Mouse (Mus musculus): Measurements from ENCODE around the gene Lif. TPM values are rescaled to one million over a fixed set of nuclear protein-coding genes. Genes with fewer than 3 reads are reported as not detected.

The Lif gene
- total RNA-seq, 1 experiment from 2014 or later, result 0.12 TPM

DNA sequence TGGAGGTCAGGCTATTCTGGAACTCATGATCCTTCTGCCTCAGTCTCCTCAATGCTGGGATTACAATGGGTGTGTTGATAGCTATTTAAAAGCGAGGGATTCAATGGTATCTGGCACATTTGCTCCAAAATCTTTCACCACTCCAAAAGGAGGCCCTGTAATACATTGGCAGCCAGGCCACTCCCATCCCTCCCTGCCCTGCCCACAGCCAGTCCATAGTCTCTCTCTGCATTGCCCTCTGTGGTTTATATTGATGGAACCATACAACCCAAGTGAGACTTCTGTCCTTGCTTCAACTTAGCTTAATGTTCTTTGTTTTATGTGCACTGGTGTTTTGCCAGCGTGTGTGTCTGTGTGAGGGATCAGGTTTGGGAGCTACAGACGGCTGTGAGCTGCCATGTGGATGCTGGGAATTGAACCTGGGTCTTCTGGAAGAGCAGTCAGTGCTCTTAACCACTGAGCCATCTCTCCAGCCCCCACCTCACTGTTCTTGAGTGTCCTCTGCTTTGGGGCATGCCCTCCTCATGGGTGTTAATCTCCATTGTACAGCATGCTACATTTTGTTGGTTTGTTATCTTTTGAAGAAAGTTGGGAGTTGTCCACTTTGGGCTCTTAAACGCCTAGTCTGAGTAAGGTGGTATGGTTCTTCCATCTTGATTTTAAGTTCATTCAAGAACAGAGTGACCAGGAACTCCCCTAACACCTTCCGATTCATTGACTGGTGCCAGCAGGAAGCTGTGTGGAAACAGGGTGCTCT lies 30.6 kb upstream of the Lif start:
- ATAC-seq (ENCODE audit: extremely low read depth, insufficient number of reproducible peaks, low FRiP score, poor library complexity, severe bottlenecking), result no peak

DNA sequence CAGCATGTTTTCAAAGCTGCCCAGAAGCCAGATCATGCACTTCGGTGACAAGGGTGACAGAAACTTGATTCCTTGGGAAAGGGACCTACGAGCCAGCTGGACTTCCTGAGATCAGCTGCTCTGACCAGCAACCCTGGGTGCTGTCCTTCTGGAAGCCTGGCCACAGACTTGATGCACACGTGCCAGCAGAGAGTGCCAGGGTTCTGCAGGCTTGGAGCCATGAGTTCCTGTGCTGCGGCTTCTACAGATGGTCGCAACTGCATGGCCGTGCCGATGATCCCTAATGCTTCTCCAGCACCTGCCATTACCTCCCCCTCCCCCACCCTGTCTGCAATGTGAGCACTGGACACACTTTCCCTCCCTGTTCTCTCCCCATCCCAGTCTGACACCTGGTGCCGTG lies 28.9 kb upstream of the Lif start:
- ATAC-seq (ENCODE audit: extremely low read depth, insufficient number of reproducible peaks, low FRiP score, poor library complexity, severe bottlenecking), result no peak

DNA sequence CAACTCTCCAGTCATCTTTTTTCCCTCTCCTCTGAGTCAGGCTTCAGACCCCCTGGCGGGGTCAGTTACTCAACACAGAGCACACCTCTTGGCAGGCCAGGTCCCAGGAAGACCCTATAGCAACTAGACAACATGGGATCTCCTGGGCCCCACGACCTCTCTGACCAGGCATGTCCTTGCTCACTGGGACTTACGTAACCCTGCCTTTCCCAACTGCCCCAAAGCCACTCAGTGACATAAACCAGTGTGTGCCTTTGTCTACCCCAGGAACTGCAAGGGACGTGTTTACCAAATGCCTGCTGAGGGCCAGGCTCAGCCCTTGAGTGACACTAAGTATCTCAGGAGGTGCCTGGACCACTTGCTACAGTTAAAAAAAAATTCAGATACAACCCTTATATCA lies 27.5 kb upstream of the Lif start:
- ATAC-seq (ENCODE audit: extremely low read depth, insufficient number of reproducible peaks, low FRiP score, poor library complexity, severe bottlenecking), result peak; percentile 4; the same call in 1 of the 2 replicates

DNA sequence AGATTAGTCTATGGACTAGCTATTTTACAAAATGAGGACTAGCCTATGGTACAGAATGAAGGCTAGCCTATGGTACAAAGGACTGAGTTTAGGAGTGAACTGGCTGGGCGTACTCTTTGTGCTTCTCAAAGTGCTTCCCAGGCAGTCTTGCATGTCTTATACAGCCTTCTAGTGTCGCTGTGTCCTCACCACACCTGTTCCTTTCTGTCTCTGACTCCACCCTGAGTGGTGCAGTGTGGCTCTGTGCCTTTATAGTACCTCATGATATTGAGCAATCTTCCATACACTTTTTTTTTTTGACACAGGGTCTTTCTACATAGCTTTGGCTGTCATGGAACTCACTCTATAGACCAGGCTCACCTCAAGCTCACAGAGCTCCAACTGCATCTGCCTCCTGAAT lies 25.9 kb upstream of the Lif start:
- 0 out of 2 replicates have a peak, but pooled peaks have one; percentile 7 for ATAC-seq (ENCODE audit: extremely low read depth, insufficient number of reproducible peaks, low FRiP score, poor library complexity, severe bottlenecking)

DNA sequence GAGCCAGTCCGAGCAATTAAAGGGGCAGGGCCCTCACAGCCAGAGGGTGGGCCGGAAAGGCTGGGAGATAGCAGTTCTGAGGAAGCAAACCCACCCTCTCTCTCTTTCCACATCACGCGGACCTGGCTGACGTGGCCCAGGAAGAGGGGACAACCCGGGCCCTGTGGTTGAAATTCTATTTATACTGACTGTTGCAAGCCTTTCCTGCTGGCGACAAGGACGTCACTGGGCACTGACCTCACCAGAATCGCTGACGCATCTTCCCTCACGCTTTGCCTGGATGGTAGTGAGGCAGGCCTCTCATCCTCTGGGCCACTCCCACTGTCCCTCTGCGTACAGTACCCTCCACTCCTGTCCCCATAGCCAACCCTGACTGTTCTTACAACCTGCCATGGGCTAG lies 24.7 kb upstream of the Lif start:
- peak; percentile 58 for ATAC-seq (ENCODE audit: extremely low read depth, insufficient number of reproducible peaks, low FRiP score, poor library complexity, severe bottlenecking)

DNA sequence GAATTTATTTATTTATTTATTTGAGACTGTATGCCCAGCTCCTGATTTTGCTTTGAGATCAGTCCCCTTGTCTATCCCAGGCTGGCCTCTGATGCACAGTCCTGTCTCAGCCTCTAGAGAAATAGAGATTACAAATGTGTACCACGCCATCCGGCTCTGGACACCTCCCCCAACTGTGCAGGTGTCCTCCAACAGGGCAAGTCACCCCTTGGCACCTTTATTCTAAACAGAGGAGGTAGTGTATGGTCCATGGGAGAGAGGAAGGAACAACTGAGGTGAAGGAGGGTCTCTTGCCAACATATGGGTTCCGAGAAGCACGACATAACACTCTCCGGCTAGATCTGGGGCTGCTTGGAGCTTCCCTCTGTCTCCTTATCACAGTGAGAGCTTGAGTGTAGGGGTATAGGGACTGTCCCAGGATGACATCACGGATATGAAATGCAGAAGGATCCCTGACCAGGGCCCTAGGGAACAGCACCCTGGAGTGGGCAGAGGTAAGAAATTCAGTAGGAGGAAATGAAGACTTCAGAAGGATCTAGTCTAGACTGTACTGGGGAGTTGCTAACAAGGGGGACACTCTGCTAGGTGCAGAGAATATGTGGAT lies 22.2 kb upstream of the Lif start:
- ATAC-seq (ENCODE audit: extremely low read depth, insufficient number of reproducible peaks, low FRiP score, poor library complexity, severe bottlenecking), result no peak

DNA sequence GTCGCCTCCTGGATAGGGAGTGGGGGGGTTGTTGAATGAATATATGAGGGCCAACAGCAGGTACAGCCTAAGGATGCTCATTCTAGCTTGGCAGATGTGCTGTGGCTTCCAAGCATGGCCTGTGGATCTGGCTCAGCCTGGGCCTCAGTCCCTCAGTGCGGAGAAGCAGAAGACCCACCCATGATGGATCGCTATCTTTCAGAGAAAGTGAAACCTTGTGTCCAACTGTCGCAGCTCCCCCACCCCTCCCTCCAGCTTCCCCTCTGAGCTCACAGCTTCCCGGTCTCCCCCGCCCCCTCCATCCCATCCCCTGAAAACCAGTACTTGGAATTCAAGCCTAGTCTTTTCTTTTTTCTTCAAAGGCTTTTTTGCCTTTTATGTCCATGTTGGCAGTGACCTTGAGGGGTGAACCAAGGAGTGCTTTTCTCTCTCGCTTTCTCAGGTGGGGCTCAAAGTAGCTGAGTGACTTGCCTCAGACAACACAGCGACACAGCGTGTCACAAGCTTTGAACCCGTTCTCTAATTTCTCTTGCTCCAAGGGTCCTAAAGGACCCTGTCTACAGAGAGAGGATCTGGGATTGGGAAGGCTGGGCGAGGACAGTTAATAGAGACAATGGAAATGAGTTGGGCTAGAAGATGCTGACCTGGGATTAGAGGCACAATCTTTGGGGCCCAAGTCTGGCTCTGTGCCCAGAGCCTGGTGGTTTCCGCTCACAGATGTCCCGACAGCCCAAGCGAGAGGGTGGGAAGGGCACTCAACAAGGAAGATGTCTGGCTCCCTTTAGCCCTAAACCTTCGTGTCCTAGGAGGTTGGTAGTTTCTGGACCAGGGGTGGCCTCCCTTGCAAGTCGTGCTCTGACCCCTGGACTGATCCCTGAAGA lies 21.5 kb upstream of the Lif start, which contains the start of gene Osm:
Gene Osm, plus strand, starts transcription at position 756 of the 881 bp plus-strand sequence.
- no peak for ATAC-seq (ENCODE audit: extremely low read depth, insufficient number of reproducible peaks, low FRiP score, poor library complexity, severe bottlenecking)

DNA sequence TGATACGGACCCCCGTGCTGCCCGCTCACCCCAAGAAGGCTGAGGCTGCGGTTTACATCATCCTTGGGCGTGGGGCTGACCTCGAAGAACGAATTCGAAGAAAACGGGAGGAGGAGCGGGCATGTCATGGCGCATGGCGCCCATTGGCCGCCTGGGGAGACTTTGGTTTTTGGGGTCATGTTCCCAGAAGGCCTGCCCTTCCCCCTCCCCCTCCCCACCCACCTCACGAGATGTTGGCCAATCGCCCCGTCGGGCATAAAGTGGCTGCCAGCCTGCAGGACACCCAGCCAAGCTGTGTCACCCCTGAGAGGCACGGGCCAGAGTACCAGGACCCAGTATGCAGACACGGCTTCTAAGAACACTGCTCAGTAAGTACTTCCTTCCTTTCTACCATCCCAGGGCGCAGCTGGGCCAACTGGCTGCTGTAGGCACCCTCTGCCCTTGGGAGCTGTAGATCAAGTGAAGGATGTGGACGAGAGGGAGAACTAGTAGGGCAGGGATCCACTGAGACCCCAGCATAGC lies 20.8 kb upstream of the Lif start:
- ATAC-seq (ENCODE audit: extremely low read depth, insufficient number of reproducible peaks, low FRiP score, poor library complexity, severe bottlenecking), result peak; percentile 33

DNA sequence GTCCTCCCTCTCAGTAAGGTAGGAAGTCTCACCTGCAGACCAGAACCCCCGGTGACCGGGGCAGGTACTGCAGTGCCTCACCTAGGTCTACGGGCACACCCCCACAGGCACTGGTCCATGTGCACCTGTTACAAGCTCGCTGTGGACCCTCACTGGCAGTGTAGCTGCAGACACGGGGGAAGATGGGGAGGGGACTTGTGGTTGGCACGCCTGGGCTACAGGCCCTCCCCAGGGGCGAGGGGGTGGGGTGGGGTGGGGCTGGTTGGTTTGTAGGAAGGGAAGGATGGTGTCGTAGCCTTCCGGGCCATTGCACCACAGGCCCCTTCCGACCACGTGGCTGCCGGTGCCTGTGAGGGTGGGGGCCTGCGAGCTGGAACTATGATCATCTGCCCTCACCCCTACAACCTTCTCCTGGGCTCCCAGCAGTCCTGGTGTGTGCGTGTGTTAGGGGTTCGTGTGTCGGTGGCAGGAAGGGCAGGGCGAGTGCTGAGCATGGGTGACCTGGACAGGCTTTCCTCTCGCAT lies 19.9 kb upstream of the Lif start:
- peak; percentile 45 for ATAC-seq (ENCODE audit: extremely low read depth, insufficient number of reproducible peaks, low FRiP score, poor library complexity, severe bottlenecking)

DNA sequence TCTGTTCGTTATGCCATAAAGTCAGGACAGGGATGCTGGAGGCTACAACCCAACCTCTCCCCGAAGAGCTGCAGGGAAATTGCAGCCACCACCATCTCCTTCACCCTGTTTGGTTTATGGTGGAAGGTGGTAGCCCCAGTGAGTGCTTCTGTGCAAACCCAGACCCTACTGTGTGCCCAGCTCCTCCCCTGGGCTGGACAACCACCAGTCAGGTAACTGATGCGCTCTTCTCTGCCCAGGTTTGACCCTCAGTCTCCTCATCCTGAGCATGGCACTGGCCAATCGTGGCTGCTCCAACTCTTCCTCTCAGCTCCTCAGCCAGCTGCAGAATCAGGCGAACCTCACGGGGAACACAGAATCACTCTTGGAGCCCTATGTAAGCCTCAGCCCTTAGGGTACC lies 19.2 kb upstream of the Lif start:
- ATAC-seq (ENCODE audit: extremely low read depth, insufficient number of reproducible peaks, low FRiP score, poor library complexity, severe bottlenecking), result no peak

DNA sequence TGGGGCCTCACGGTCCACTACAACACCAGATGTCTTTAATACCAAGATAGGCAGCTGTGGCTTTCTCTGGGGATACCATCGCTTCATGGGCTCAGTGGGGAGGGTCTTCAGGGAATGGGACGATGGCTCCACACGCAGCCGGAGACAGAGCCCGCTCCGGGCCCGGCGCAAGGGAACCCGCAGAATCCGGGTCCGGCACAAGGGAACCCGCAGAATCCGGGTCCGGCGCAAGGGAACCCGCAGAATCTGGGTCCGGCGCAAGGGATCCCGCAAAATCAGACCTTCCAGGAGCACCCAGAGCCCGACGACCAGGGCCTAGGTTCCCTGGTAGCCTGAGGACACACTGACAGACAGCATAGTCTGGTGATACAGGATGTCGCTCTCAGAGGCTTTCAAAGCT lies 17.7 kb upstream of the Lif start:
- no peak for ATAC-seq (ENCODE audit: extremely low read depth, insufficient number of reproducible peaks, low FRiP score, poor library complexity, severe bottlenecking)

DNA sequence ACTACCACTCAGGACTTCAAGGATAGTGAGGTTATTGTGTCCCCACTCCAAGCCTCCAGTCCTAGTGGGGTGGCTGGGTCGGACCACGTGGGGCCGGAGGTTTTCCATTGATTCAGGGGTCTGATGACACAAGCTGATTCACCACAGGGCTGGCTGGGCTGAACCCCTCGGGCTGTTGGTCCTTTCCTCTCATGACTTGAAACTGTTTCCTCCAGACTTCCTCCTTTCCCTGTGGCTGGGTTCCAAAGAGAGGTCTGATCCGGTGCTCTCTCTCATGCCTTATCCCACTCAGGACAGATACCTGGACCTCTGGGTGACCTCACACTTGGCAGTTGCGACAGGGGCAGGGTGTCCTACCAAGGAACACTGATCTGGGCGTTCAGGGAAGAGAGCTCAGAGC lies 17.2 kb upstream of the Lif start:
- no peak for ATAC-seq (ENCODE audit: extremely low read depth, insufficient number of reproducible peaks, low FRiP score, poor library complexity, severe bottlenecking)

DNA sequence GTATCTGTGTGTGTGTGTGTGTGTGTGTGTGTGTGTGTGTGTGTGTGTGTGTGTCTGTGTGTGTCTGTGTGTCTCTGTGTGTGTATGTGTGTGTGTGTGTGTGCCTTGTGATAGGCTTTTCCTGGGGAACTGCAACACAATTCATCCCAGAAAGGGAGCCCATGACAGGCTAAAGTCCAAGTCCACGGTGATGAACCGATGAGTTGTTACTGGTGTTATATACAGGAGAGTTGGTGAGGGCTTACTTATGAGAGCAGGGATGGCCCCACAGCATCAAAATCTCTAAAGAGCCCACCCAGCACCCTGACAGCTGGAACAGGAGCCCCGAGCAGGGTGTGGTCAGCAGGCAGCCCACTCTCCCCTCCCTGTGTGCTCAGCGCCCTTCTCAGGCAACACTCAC lies 16.2 kb upstream of the Lif start:
- ATAC-seq (ENCODE audit: extremely low read depth, insufficient number of reproducible peaks, low FRiP score, poor library complexity, severe bottlenecking), result no peak

DNA sequence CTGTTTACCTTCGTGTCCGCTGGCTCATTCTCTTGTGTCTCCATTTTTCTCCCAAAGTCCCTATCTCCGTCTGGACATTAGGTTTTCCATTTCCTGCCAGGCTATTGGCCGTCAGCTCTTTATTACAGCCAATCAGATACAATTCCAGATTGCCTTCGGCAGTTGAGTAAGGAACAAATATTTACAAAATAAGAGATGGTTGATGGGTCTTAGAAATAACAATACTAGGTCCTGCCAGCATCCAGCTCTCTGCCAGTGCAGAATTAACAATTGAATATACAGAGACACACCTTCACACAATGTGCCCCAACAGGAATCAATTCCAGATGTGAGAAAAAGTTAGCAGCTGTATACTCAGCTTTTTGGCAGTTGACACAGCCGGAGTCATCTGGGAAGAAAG lies 11.2 kb upstream of the Lif start:
- no peak for ATAC-seq (ENCODE audit: extremely low read depth, insufficient number of reproducible peaks, low FRiP score, poor library complexity, severe bottlenecking)

DNA sequence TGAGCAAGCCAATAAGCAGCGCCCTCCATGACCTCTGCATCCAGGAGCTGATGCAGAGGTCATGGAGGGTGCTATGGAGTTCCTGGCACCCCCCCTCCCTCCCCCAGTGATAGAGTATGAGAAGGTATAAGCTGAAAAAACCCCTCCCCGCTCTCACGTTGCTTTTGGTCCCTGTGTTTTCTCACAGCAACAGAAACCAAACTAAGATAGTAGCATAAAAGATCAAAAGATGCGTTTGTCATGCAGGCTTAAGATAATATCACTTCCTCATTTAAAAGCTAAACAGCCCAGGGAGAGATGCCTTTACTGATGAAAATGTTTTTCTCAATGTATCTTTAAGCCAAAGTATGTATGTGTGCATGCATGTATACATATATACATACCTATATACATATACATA lies 10.7 kb upstream of the Lif start:
- ATAC-seq (ENCODE audit: extremely low read depth, insufficient number of reproducible peaks, low FRiP score, poor library complexity, severe bottlenecking), result no peak; the same call in 1 of the 2 replicates

DNA sequence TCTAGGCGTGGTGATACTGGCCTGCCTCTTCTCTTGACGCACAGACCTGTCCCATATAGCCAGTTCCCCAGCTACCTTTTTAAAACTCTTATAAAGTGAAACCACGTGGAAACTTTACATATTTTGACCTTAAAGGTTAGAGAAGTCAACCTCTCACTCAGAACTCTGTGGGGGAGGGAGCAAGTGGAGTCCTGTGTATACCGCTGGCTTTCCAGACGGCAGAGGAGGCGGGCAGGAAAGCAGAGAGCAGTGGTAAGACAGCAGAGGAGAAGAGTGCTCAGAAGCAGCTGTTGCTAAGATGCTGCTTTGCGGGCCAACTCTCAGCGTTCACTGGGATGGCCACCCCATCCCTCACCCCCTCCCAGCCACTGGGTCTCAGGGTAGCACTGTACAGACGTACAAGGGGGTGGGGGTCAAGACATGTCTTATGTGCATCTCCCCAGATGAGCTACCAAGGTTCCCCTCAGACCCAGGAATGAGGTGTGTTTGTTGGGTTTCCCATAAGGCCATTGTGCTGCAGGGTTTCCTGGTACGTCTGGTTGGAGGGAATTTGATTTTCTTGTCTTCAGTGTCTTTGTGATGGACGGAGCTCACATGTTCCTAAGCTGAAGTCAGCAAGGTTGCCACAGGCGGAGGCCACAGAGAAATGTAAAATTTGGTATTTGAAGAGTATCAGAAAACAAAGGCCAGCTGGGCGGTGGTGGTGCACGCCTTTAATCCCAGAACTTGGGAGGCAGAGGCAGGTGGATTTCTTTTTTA lies 10.0 kb upstream of the Lif start:
- no peak for ATAC-seq (ENCODE audit: extremely low read depth, insufficient number of reproducible peaks, low FRiP score, poor library complexity, severe bottlenecking)

DNA sequence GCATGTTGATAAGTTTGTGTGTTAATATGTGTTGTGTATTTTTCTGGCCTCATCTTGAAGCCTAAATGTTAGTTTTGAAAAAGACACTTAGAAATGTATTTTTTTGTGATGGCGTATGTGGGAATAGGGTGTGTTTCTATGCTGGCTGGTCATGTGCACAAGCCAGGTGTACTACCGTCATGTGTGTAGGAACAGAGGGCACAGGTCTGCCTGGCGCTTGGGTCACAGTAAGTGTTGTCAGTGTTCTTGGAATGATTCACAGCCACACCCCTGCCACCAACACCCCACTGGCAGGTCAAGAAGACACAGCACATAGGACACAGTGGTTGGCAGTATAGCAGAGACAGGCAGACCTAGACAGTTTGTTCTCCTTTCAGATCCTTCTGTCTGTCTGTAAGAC lies 8.2 kb upstream of the Lif start:
- ATAC-seq (ENCODE audit: extremely low read depth, insufficient number of reproducible peaks, low FRiP score, poor library complexity, severe bottlenecking), result no peak

DNA sequence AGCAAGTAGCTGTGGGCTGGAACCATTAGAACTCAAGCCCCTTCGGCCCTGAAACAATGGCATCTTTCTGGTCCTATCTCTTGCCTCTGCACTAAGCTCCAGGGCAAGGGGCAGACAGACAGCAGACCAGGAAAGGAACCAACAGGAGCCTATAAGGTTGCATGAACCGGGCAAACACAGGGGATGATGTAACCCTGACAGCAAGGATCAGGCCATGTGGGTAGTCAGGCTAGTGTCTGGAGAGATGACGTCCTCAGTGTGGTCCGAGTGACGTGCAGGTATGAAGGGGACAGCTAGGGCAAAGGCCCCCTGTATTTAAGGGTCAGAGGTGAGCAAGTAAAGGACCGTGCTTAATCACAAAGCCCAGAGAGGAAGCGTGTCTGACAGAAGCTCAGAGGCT lies 7.1 kb upstream of the Lif start:
- 0 out of 2 replicates have a peak, but pooled peaks have one; percentile 18 for ATAC-seq (ENCODE audit: extremely low read depth, insufficient number of reproducible peaks, low FRiP score, poor library complexity, severe bottlenecking)

DNA sequence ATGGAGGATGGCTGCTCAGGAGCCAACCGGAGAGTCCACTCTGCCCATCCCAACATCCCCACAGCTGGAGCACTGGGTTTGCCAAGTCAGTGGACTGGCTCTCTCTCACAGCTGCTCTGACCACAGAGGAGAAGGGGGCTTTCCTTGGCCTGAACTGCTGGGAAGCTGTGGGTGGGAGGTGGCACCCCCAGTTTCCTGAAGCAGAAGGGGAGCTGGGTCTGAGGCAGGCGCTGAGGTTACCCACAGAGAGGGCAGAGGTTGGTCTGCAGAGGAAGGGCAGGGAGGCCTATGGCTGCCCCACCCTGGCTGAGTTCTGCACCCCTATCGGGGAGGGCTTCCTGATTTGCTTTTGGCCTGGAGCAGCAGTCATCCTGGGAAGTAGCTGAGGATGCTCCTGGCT lies 6.0 kb upstream of the Lif start:
- ATAC-seq (ENCODE audit: extremely low read depth, insufficient number of reproducible peaks, low FRiP score, poor library complexity, severe bottlenecking), result no peak; the same call in 1 of the 2 replicates

Measured in neutrophil, adult 5-6 weeks (primary cell).